Mouse (Mus musculus): ENCODE measurements around the gene Galnt10. TPM values are rescaled to one million over a fixed set of nuclear protein-coding genes. Genes with fewer than 3 reads are reported as not detected.

The Galnt10 gene
- polyA plus RNA-seq, 1 experiment from 2014 or later: 16.9 TPM

DNA sequence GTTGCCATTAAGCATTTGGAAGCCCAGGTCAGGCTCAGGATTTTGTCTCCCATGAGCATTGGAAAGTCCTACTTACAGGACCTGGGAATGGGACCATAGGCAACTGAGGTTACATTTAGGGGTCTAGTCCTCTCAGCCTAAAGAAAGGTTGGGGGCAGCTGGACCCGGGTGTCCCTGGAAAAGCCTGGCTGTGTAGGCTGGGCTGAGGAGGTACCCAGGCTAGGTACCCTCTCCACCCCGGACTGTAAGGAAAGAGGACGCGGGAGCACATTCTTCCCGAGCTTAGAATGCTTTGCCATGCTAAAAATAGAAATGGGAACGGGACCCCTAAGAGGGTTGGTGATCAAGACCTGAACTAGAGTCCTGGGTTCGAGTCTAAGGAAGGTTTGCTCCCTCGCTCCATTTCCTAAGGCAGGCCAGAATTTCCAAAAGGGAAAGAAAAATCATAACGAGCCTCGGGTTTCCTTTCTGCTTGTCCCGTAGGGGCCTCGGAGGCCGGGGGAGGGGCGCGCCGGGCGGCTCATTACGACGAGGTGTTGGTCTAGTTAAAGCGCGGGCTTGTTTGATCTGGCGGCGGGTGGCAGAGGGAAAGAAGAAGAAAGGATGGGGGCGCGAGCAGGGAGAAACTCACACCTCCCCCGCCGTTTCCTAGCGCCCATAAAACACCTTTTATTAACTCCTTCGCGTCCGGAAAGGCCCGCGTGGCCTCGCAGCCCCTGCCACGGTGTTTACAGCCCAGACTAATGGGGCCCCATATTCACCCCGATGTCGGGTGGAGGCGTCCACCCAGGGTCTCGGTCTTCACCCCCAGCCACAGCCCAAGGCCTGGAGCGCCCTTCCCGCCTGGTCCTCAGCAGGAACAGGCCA is 182.0 kb downstream of the Galnt10 start:
- ATAC-seq: no peak
- H3K4me1 ChIP-seq (ENCODE audit: control insufficient read depth, insufficient read depth, low read length): peaks cover 20% of the 10 kb centered on the region
- 3% methylated on average over 41 of the region's 41 CpGs for WGBS
- peak overlapping the region; percentile 78 for H3K4me2 ChIP-seq (ENCODE audit: low read depth, low read length)
- no peaks in the 10 kb centered on the region for H3K9me3 ChIP-seq (ENCODE audit: control insufficient read depth, low read length)
- H3K27me3 ChIP-seq (replicated peaks; ENCODE audit: control insufficient read depth, insufficient read depth, low read length): peaks cover 51% of the 10 kb centered on the region
- no peaks in the 10 kb centered on the region for H3K36me3 ChIP-seq (ENCODE audit: control insufficient read depth, insufficient read depth, low read length)
- peak overlapping the region; percentile 45 for H3K4me3 ChIP-seq (ENCODE audit: low read length)
- H3K9ac ChIP-seq (ENCODE audit: low read depth, low read length): peak overlapping the region; percentile 67
- no peak overlapping the region for H3K27ac ChIP-seq (ENCODE audit: low read length)

GRCm38 (mm10) chr11:57827915-57828545 is 182.8 kb downstream of the Galnt10 start:
- Histone ChIP-seq H3K9me3 (ENCODE audit: control insufficient read depth, low read length) (no peaks in the 10 kb centered on the region), H3K4me3 (ENCODE audit: low read length) (peak overlapping the region; percentile 45), H3K36me3 (ENCODE audit: control insufficient read depth, insufficient read depth, low read length) (no peaks in the 10 kb centered on the region), H3K4me2 (ENCODE audit: low read depth, low read length) (peak overlapping the region; percentile 78), H3K27ac (ENCODE audit: low read length) (no peak overlapping the region), H3K4me1 (ENCODE audit: control insufficient read depth, insufficient read depth, low read length) (peaks cover 20% of the 10 kb centered on the region), H3K9ac (ENCODE audit: low read depth, low read length) (peak overlapping the region; percentile 67), H3K27me3 (replicated peaks; ENCODE audit: control insufficient read depth, insufficient read depth, low read length) (peaks cover 56% of the 10 kb centered on the region)
- ATAC-seq: no peak
- WGBS: 6% methylated on average over 33 of the region's 33 CpGs

DNA sequence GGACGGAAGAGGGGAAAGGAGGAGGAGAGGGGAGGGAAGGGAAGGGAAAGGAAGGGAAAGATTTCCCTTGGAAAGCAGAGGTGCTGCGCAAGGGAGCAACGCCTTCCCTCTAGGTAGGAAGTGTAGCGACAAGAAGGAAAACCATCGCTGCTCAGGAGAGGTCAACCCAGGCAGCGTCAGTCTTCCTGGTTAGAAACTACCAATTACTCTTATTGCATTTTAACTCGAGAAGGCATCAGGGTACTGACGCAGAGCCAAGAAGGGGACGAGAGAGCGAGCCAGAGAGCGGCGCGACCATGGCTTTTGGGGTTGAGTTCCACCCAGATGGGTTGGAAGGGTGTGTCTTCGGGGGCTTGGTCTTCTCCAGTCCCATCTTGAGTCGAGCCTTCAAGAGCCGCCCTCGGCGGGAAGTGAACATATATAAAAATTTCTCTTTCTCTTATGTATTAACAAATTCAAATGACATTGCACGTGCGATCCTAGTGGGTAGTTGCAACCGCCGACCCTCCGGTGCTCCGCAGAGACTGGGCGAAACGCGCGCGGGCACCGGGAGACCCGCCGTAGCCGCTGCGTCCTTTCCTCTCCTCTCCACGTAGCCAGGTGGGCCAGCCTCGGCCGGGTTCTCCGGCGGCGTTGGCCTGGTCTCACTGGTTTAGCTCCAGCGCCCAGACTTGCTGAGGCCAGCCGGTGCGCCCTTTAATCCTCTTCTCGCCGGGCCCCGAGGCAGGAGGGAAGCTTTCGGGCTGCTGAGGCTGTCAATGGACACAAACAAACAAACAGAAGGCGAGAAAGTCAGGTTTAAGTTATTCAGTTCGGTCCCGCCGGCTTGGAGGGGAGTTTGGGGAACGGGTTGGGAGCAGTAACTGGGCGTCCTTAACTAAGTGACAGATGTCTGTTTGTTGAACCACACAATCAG is 184.0 kb downstream of the Galnt10 start:
- Histone ChIP-seq H3K4me1 (ENCODE audit: control insufficient read depth, insufficient read depth, low read length) (peaks cover 15% of the 10 kb centered on the region), H3K36me3 (ENCODE audit: control insufficient read depth, insufficient read depth, low read length) (no peaks in the 10 kb centered on the region), H3K9me3 (ENCODE audit: control insufficient read depth, low read length) (no peaks in the 10 kb centered on the region), H3K9ac (ENCODE audit: low read depth, low read length) (peak overlapping the region; percentile 68), H3K27me3 (replicated peaks; ENCODE audit: control insufficient read depth, insufficient read depth, low read length) (peaks cover 66% of the 10 kb centered on the region), H3K4me3 (ENCODE audit: low read length) (peak overlapping the region; percentile 49), H3K4me2 (ENCODE audit: low read depth, low read length) (peak overlapping the region; percentile 78), H3K27ac (ENCODE audit: low read length) (0 out of 2 replicates have a peak overlapping the region, but pooled peaks have one; percentile 41)
- whole genome bisulfite sequencing: 15% methylated on average over 53 of the region's 53 CpGs
- ATAC-seq: no peak

GRCm38 (mm10) chr11:57829871-57830775 is 184.9 kb downstream of the Galnt10 start:
- H3K36me3 ChIP-seq (ENCODE audit: control insufficient read depth, insufficient read depth, low read length): no peaks in the 10 kb centered on the region
- no peak for ATAC-seq
- peak overlapping the region; percentile 41 for H3K27ac ChIP-seq (ENCODE audit: low read length)
- peak overlapping the region; percentile 49 for H3K4me3 ChIP-seq (ENCODE audit: low read length)
- 45% methylated on average over 17 of the region's 17 CpGs for WGBS
- H3K4me1 ChIP-seq (ENCODE audit: control insufficient read depth, insufficient read depth, low read length): peaks cover 11% of the 10 kb centered on the region
- H3K9me3 ChIP-seq (ENCODE audit: control insufficient read depth, low read length): no peaks in the 10 kb centered on the region
- H3K9ac ChIP-seq (ENCODE audit: low read depth, low read length): peak overlapping the region; percentile 68
- H3K27me3 ChIP-seq (replicated peaks; ENCODE audit: control insufficient read depth, insufficient read depth, low read length): peaks cover 67% of the 10 kb centered on the region
- peak overlapping the region; percentile 78; the same call in 1 of the 2 replicates for H3K4me2 ChIP-seq (ENCODE audit: low read depth, low read length)

GRCm38 (mm10) chr11:57831281-57831781 is 186.1 kb downstream of the Galnt10 start:
- ATAC-seq: no peak
- Histone ChIP-seq H3K36me3 (ENCODE audit: control insufficient read depth, insufficient read depth, low read length) (no peaks in the 10 kb centered on the region), H3K9me3 (ENCODE audit: control insufficient read depth, low read length) (no peaks in the 10 kb centered on the region), H3K9ac (ENCODE audit: low read depth, low read length) (peak overlapping the region; percentile 73), H3K4me3 (ENCODE audit: low read length) (peak overlapping the region; percentile 49), H3K4me1 (ENCODE audit: control insufficient read depth, insufficient read depth, low read length) (peaks cover 15% of the 10 kb centered on the region), H3K4me2 (ENCODE audit: low read depth, low read length) (peak overlapping the region; percentile 35), H3K27ac (ENCODE audit: low read length) (peak overlapping the region; percentile 73), H3K27me3 (replicated peaks; ENCODE audit: control insufficient read depth, insufficient read depth, low read length) (peaks cover 75% of the 10 kb centered on the region)
- 11% methylated on average over 31 of the region's 31 CpGs for WGBS

GRCm38 (mm10) chr11:57831861-57832260 is 186.6 kb downstream of the Galnt10 start:
- H3K4me2 ChIP-seq (ENCODE audit: low read depth, low read length): peak overlapping the region; percentile 35; the same call in 1 of the 2 replicates
- WGBS: 32% methylated on average over 16 of the region's 16 CpGs
- H3K4me1 ChIP-seq (ENCODE audit: control insufficient read depth, insufficient read depth, low read length): peaks cover 18% of the 10 kb centered on the region
- H3K4me3 ChIP-seq (ENCODE audit: low read length): peak overlapping the region; percentile 49
- peaks cover 74% of the 10 kb centered on the region for H3K27me3 ChIP-seq (replicated peaks; ENCODE audit: control insufficient read depth, insufficient read depth, low read length)
- no peaks in the 10 kb centered on the region for H3K9me3 ChIP-seq (ENCODE audit: control insufficient read depth, low read length)
- peak overlapping the region; percentile 73 for H3K9ac ChIP-seq (ENCODE audit: low read depth, low read length)
- H3K27ac ChIP-seq (ENCODE audit: low read length): peak overlapping the region; percentile 73
- no peaks in the 10 kb centered on the region for H3K36me3 ChIP-seq (ENCODE audit: control insufficient read depth, insufficient read depth, low read length)
- peak; percentile 76 for ATAC-seq

GRCm38 (mm10) chr11:57832552-57833201 is 187.4 kb downstream of the Galnt10 start, which contains the start of gene Hand1:
Gene Hand1 (minus strand): TSS chr11:57832818.
- Histone ChIP-seq H3K9ac (ENCODE audit: low read depth, low read length) (peak within 1 kb of the TSS; percentile 73), H3K4me3 (ENCODE audit: low read length) (peak within 1 kb of the TSS; percentile 49), H3K27ac (ENCODE audit: low read length) (peak within 1 kb of the TSS; percentile 77), H3K9me3 (ENCODE audit: control insufficient read depth, low read length) (no peaks in the 10 kb centered on the region), H3K4me1 (ENCODE audit: control insufficient read depth, insufficient read depth, low read length) (peaks cover 21% of the 10 kb centered on the region), H3K27me3 (replicated peaks; ENCODE audit: control insufficient read depth, insufficient read depth, low read length) (peaks cover 69% of the 10 kb centered on the region), H3K36me3 (ENCODE audit: control insufficient read depth, insufficient read depth, low read length) (no peaks in the 10 kb centered on the region), H3K4me2 (ENCODE audit: low read depth, low read length) (peak within 1 kb of the TSS; percentile 35)
- 30% methylated on average over 23 of the region's 23 CpGs for WGBS
- no peak for ATAC-seq
